Mouse (Mus musculus) embryonic facial prominence, embryonic 13.5 days (tissue): Measurements from ENCODE around the gene Sae1. TPM values are rescaled to one million over a fixed set of nuclear protein-coding genes. Genes with fewer than 3 reads are reported as not detected.
A peak's percentile ranks its signal among the peaks of the same experiment; 100 is the strongest.

ENCODE experiments used
- ATAC-seq: fragments of 200-750 bp; cut with Nextera tagmentation; 2 replicates; pipeline ENCODE4 v1.8.0; 2017; ENCODE audit warnings: low read depth; ENCODE audit not compliant: insufficient number of reproducible peaks, insufficient read depth, low FRiP score, low TSS enrichment
- H3K27ac ChIP-seq: fragments of 300-500 bp; sonication (generic); 2 replicates; pipeline ENCODE4 v1.5.1; 2015; ENCODE audit warnings: moderate library complexity, mild to moderate bottlenecking, inconsistent platforms
- H3K27me3 ChIP-seq: fragments of 300-500 bp; sonication (generic); 2 replicates; pipeline ENCODE4 v1.6.1; 2015; ENCODE audit warnings: mild to moderate bottlenecking, inconsistent platforms
- H3K36me3 ChIP-seq: fragments of 300-500 bp; sonication (generic); 2 replicates; pipeline ENCODE4 v1.6.1; 2015; ENCODE audit warnings: mild to moderate bottlenecking, inconsistent platforms
- H3K4me1 ChIP-seq: fragments of 300-500 bp; sonication (generic); 2 replicates; pipeline ENCODE4 v1.6.1; 2015; ENCODE audit warnings: inconsistent platforms
- H3K4me2 ChIP-seq: fragments of 300-500 bp; sonication (generic); 2 replicates; pipeline ENCODE4 v1.6.1; 2015; ENCODE audit warnings: moderate library complexity, mild to moderate bottlenecking, inconsistent platforms
- H3K4me3 ChIP-seq: fragments of 300-500 bp; sonication (generic); 2 replicates; pipeline ENCODE4 v1.5.1; 2015; ENCODE audit warnings: mild to moderate bottlenecking, inconsistent platforms
- H3K9ac ChIP-seq: fragments of 300-500 bp; sonication (generic); 2 replicates; pipeline ENCODE4 v1.6.1; 2015; ENCODE audit warnings: mild to moderate bottlenecking, inconsistent platforms
- H3K9me3 ChIP-seq: fragments of 300-500 bp; sonication (generic); 2 replicates; pipeline ENCODE4 v1.6.1; 2016; ENCODE audit warnings: inconsistent platforms
- WGBS: fragments of 180-500 bp; shearing (Covaris S2); methylation state at CpG from one replicate; pipeline ENCODE4 v1.1.7; 2015; ENCODE audit warnings: mixed read lengths; 5-methylcytosine and 5-hydroxymethylcytosine counted together
- polyA plus RNA-seq: library from polyadenylated mRNA; unstranded; fragments of >200 nt; fragmentation: Nextera tagmentation; extraction: Ambion mirVana; gene quantifications from 2 replicates; pipeline ENCODE4 v1.2.1, GENCODE M21; 2015

The Sae1 gene
- polyA plus RNA-seq, result 373 and 383 TPM in 2 replicates

- peak within 1 kb of the TSS; percentile 90 for H3K4me2 ChIP-seq
- peak within 1 kb of the TSS; percentile 98 for H3K9ac ChIP-seq
- WGBS, result under 1% methylated on average over 58 of the region's 58 CpGs
- H3K27ac ChIP-seq, result peak within 1 kb of the TSS; percentile 89
- H3K27me3 ChIP-seq, result no peaks in the 10 kb centered on the region
- H3K4me1 ChIP-seq, result peaks cover 28% of the 10 kb centered on the region
- H3K36me3 ChIP-seq, result peaks cover 16% of the 10 kb centered on the region
- ATAC-seq, result peak; percentile 92
- no peaks in the 10 kb centered on the region for H3K9me3 ChIP-seq
- peak within 1 kb of the TSS; percentile 96 for H3K4me3 ChIP-seq
Measured at GRCm38 (mm10) chr7:16387160-16388041, at the start of gene Sae1. TSS of gene Sae1 (minus strand) at chr7:16387806.

- H3K9ac ChIP-seq, result no peak overlapping the region
- no peaks in the 10 kb centered on the region for H3K9me3 ChIP-seq
- H3K27ac ChIP-seq, result no peak overlapping the region
- H3K4me3 ChIP-seq, result no peak overlapping the region
- WGBS, result 79% methylated on average over 9 of the region's 9 CpGs
- H3K4me1 ChIP-seq, result no peaks in the 10 kb centered on the region
- peaks cover 67% of the 10 kb centered on the region for H3K36me3 ChIP-seq
- no peaks in the 10 kb centered on the region for H3K27me3 ChIP-seq
- H3K4me2 ChIP-seq, result no peak overlapping the region
- ATAC-seq, result peak; percentile 41; the same call in 1 of the 2 replicates
Measured at GRCm38 (mm10) chr7:16435088-16435487, 47.5 kb upstream of the Sae1 start.

GRCm38 (mm10) chr7:16433352-16433971 is 45.9 kb upstream of the Sae1 start:
- 78% methylated on average over 3 of the region's 3 CpGs for WGBS

GRCm38 (mm10) chr7:16426129-16426729 is 38.6 kb upstream of the Sae1 start:
- H3K4me1 ChIP-seq, result no peaks in the 10 kb centered on the region
- 69% methylated on average over 4 of the region's 4 CpGs for WGBS
- no peak for ATAC-seq
- no peak overlapping the region for H3K9ac ChIP-seq
- peaks cover 97% of the 10 kb centered on the region for H3K36me3 ChIP-seq
- no peaks in the 10 kb centered on the region for H3K27me3 ChIP-seq
- H3K27ac ChIP-seq, result no peak overlapping the region
- no peak overlapping the region for H3K4me2 ChIP-seq
- no peaks in the 10 kb centered on the region for H3K9me3 ChIP-seq
- no peak overlapping the region for H3K4me3 ChIP-seq

More at GRCm38 (mm10) chr7:16433352-16433971, 45.9 kb upstream of the Sae1 start:
- Histone ChIP-seq H3K4me2 (no peak overlapping the region), H3K27ac (no peak overlapping the region), H3K9ac (no peak overlapping the region), H3K27me3 (no peaks in the 10 kb centered on the region), H3K4me3 (no peak overlapping the region), H3K36me3 (peaks cover 84% of the 10 kb centered on the region), H3K4me1 (no peaks in the 10 kb centered on the region), H3K9me3 (no peaks in the 10 kb centered on the region)
- ATAC-seq, result no peak

GRCm38 (mm10) chr7:16425721-16426120 is 38.1 kb upstream of the Sae1 start:
- 90% methylated on average over 10 of the region's 10 CpGs for WGBS

GRCm38 (mm10) chr7:16423731-16424130 is 36.1 kb upstream of the Sae1 start:
- 91% methylated on average over 9 of the region's 9 CpGs for WGBS
- ATAC-seq, result no peak
- H3K9ac ChIP-seq, result no peak overlapping the region
- no peak overlapping the region for H3K4me2 ChIP-seq
- H3K36me3 ChIP-seq, result peaks cover 97% of the 10 kb centered on the region
- H3K4me3 ChIP-seq, result no peak overlapping the region
- H3K27ac ChIP-seq, result no peak overlapping the region
- H3K27me3 ChIP-seq, result no peaks in the 10 kb centered on the region
- H3K4me1 ChIP-seq, result no peaks in the 10 kb centered on the region
- no peaks in the 10 kb centered on the region for H3K9me3 ChIP-seq

More at GRCm38 (mm10) chr7:16425721-16426120, 38.1 kb upstream of the Sae1 start:
- no peak overlapping the region for H3K9ac ChIP-seq
- H3K36me3 ChIP-seq, result peaks cover 97% of the 10 kb centered on the region
- H3K27me3 ChIP-seq, result no peaks in the 10 kb centered on the region
- H3K4me3 ChIP-seq, result no peak overlapping the region
- H3K27ac ChIP-seq, result no peak overlapping the region
- H3K9me3 ChIP-seq, result no peaks in the 10 kb centered on the region
- H3K4me1 ChIP-seq, result no peaks in the 10 kb centered on the region
- H3K4me2 ChIP-seq, result no peak overlapping the region
- ATAC-seq, result no peak

GRCm38 (mm10) chr7:16422222-16422856 is 34.7 kb upstream of the Sae1 start:
- Histone ChIP-seq H3K36me3 (peaks cover 95% of the 10 kb centered on the region), H3K9ac (no peak overlapping the region), H3K9me3 (no peaks in the 10 kb centered on the region), H3K4me2 (no peak overlapping the region), H3K27ac (no peak overlapping the region), H3K4me1 (no peaks in the 10 kb centered on the region), H3K4me3 (no peak overlapping the region), H3K27me3 (no peaks in the 10 kb centered on the region)
- ATAC-seq, result no peak
- WGBS, result 87% methylated on average over 18 of the region's 18 CpGs

- ATAC-seq, result no peak
- Histone ChIP-seq H3K36me3 (peaks cover 90% of the 10 kb centered on the region), H3K27me3 (no peaks in the 10 kb centered on the region), H3K9ac (no peak overlapping the region), H3K27ac (no peak overlapping the region), H3K9me3 (no peaks in the 10 kb centered on the region), H3K4me1 (no peaks in the 10 kb centered on the region), H3K4me2 (no peak overlapping the region), H3K4me3 (no peak overlapping the region)
- WGBS, result 94% methylated on average over 8 of the region's 8 CpGs
Measured at GRCm38 (mm10) chr7:16420493-16421118, 33.0 kb upstream of the Sae1 start.

GRCm38 (mm10) chr7:16418713-16419112 is 31.1 kb upstream of the Sae1 start:
- peaks cover 75% of the 10 kb centered on the region for H3K36me3 ChIP-seq
- no peak overlapping the region for H3K4me3 ChIP-seq
- WGBS, result 85% methylated on average over 5 of the region's 5 CpGs

GRCm38 (mm10) chr7:16417141-16417771 is 29.6 kb upstream of the Sae1 start:
- H3K4me2 ChIP-seq, result no peak overlapping the region
- H3K9ac ChIP-seq, result no peak overlapping the region
- no peaks in the 10 kb centered on the region for H3K9me3 ChIP-seq
- H3K4me1 ChIP-seq, result 0 out of 2 replicates have a peak, but pooled peaks cover 6% of the 10 kb centered on the region
- H3K27me3 ChIP-seq, result no peaks in the 10 kb centered on the region
- no peak for ATAC-seq
- H3K27ac ChIP-seq, result no peak overlapping the region
- H3K36me3 ChIP-seq, result peaks cover 66% of the 10 kb centered on the region
- H3K4me3 ChIP-seq, result no peak overlapping the region
- WGBS, result 92% methylated on average over 10 of the region's 10 CpGs

More at GRCm38 (mm10) chr7:16418713-16419112, 31.1 kb upstream of the Sae1 start:
- Histone ChIP-seq H3K9me3 (no peaks in the 10 kb centered on the region), H3K27me3 (no peaks in the 10 kb centered on the region), H3K27ac (no peak overlapping the region), H3K4me2 (no peak overlapping the region), H3K4me1 (no peaks in the 10 kb centered on the region), H3K9ac (no peak overlapping the region)
- ATAC-seq, result no peak
